Mouse (Mus musculus) lung, embryonic 14.5 days (tissue): ENCODE results near the gene Mettl9. TPM values are rescaled to one million over a fixed set of nuclear protein-coding genes. Genes with fewer than 3 reads are reported as not detected.

Source experiments
- ATAC-seq: fragments of 200-750 bp; cut with Nextera tagmentation; 2 replicates; pipeline ENCODE4 v1.8.0; 2017; ENCODE audit warnings: mild to moderate bottlenecking, moderate TSS enrichment, moderate library complexity; ENCODE audit not compliant: insufficient read depth
- DNase-seq: peaks from one replicate; pipeline ENCODE4 v3.0.0-alpha.2; 2015
- H3K27ac ChIP-seq: fragments of 300-500 bp; sonication (generic); 2 replicates; pipeline ENCODE4 v1.5.1; 2014; ENCODE audit warnings: low read depth, mild to moderate bottlenecking, moderate library complexity
- H3K27me3 ChIP-seq: fragments of 300-500 bp; sonication (generic); 2 replicates; pipeline ENCODE4 v1.6.1; 2014; ENCODE audit warnings: low read length, control low read depth; ENCODE audit not compliant: insufficient read depth
- H3K36me3 ChIP-seq: fragments of 300-500 bp; sonication (generic); 2 replicates; pipeline ENCODE4 v1.6.1; 2014; ENCODE audit warnings: control low read depth; ENCODE audit not compliant: insufficient read depth
- H3K4me1 ChIP-seq: fragments of 300-500 bp; sonication (generic); 2 replicates; pipeline ENCODE4 v1.6.1; 2014; ENCODE audit warnings: antibody characterized with exemption, control low read depth; ENCODE audit not compliant: insufficient read depth
- H3K4me2 ChIP-seq: fragments of 300-500 bp; sonication (generic); 2 replicates; pipeline ENCODE4 v1.6.1; 2014; ENCODE audit warnings: mild to moderate bottlenecking
- H3K4me3 ChIP-seq: fragments of 300-500 bp; sonication (generic); 2 replicates; pipeline ENCODE4 v1.5.1; 2014; ENCODE audit warnings: low read depth, low read length
- H3K9ac ChIP-seq: fragments of 300-500 bp; sonication (generic); 2 replicates; pipeline ENCODE4 v1.6.1; 2014
- H3K9me3 ChIP-seq: fragments of 300-500 bp; sonication (generic); 2 replicates; pipeline ENCODE4 v1.6.1; 2016; ENCODE audit warnings: low read depth, low read length, control low read depth
- CTCF ChIP-seq: IDR thresholded peaks from 2 replicates; pipeline ENCODE4 v1.5.1; 2016; ENCODE audit warnings: antibody characterized with exemption, low read depth
- WGBS: fragments of 180-500 bp; shearing (Covaris S2); extraction: QIAGEN DNeasy Blood & Tissue Kit; methylation state at CpG from one replicate; pipeline ENCODE4 v1.1.7; 2014; 5-methylcytosine and 5-hydroxymethylcytosine counted together
- polyA plus RNA-seq: library from polyadenylated mRNA; unstranded; fragments of >200 nt; fragmentation: Nextera tagmentation; extraction: Ambion mirVana; gene quantifications from 2 replicates; pipeline ENCODE4 v1.2.1, GENCODE M21; 2014

Mettl9 gene
- polyA plus RNA-seq, 1 experiment from 2014 or later = 166 TPM

GRCm38 (mm10) chr7:121074281-121074680, 40.0 kb downstream of the Mettl9 start, which contains the start of gene Igsf6:
Igsf6 (minus strand) TSS chr7:121074572.
- no peaks in the 10 kb centered on the region for H3K27me3 ChIP-seq
- TF ChIP-seq CTCF = no peak
- H3K4me3 ChIP-seq = no peak within 1 kb of the TSS
- no peak within 1 kb of the TSS for H3K9ac ChIP-seq
- ATAC-seq = no peak
- H3K36me3 ChIP-seq = peaks cover 56% of the 10 kb centered on the region
- H3K4me2 ChIP-seq = no peak within 1 kb of the TSS
- H3K9me3 ChIP-seq = no peaks in the 10 kb centered on the region
- 46% methylated on average over 11 of the region's 11 CpGs for WGBS
- DNase-seq = no peak
- H3K4me1 ChIP-seq = no peaks in the 10 kb centered on the region
- H3K27ac ChIP-seq = peak within 1 kb of the TSS; percentile 54; the same call in 1 of the 2 replicates

- peak; percentile 74 for ATAC-seq
- WGBS = 76% methylated on average over 6 of the region's 6 CpGs
These were observed 40.7 kb downstream of the Mettl9 start for GRCm38 (mm10) chr7:121074801-121075400.

GRCm38 (mm10) chr7:121075416-121075815, 41.2 kb downstream of the Mettl9 start:
- Histone ChIP-seq H3K9ac (no peak overlapping the region), H3K36me3 (peaks cover 54% of the 10 kb centered on the region), H3K4me2 (no peak overlapping the region), H3K4me3 (no peak overlapping the region), H3K4me1 (no peaks in the 10 kb centered on the region), H3K9me3 (no peaks in the 10 kb centered on the region), H3K27ac (peak overlapping the region; percentile 54; the same call in 1 of the 2 replicates), H3K27me3 (no peaks in the 10 kb centered on the region)
- ATAC-seq (no peak; the same call in 1 of the 2 replicates), DNase-seq (no peak)
- no peak for TF ChIP-seq CTCF
- 68% methylated on average over 5 of the region's 5 CpGs for WGBS

More at GRCm38 (mm10) chr7:121074801-121075400, 40.7 kb downstream of the Mettl9 start:
- Histone ChIP-seq H3K27ac (peak overlapping the region; percentile 54; the same call in 1 of the 2 replicates), H3K27me3 (no peaks in the 10 kb centered on the region), H3K4me3 (no peak overlapping the region), H3K36me3 (peaks cover 56% of the 10 kb centered on the region), H3K4me2 (no peak overlapping the region), H3K9me3 (no peaks in the 10 kb centered on the region), H3K9ac (no peak overlapping the region), H3K4me1 (no peaks in the 10 kb centered on the region)
- DNase-seq = peak; percentile 50
- no peak for TF ChIP-seq CTCF

- Histone ChIP-seq H3K4me2 (no peak overlapping the region), H3K27ac (no peak overlapping the region), H3K4me3 (no peak overlapping the region), H3K9me3 (no peaks in the 10 kb centered on the region), H3K9ac (no peak overlapping the region), H3K27me3 (no peaks in the 10 kb centered on the region), H3K4me1 (no peaks in the 10 kb centered on the region), H3K36me3 (peaks cover 37% of the 10 kb centered on the region)
- WGBS = 92% methylated on average over 6 of the region's 6 CpGs
- DNase-seq (no peak), ATAC-seq (no peak)
- TF ChIP-seq CTCF = no peak
These were observed 43.1 kb downstream of the Mettl9 start for GRCm38 (mm10) chr7:121077311-121077710.

- Histone ChIP-seq H3K4me1 (no peaks in the 10 kb centered on the region), H3K9ac (no peak overlapping the region), H3K9me3 (no peaks in the 10 kb centered on the region), H3K4me2 (no peak overlapping the region), H3K4me3 (no peak overlapping the region), H3K27ac (no peak overlapping the region), H3K36me3 (peaks cover 36% of the 10 kb centered on the region), H3K27me3 (no peaks in the 10 kb centered on the region)
- WGBS = 40% methylated on average over 5 of the region's 5 CpGs
- DNase-seq (peak; percentile 85), ATAC-seq (peak; percentile 60; the same call in 1 of the 2 replicates)
- TF ChIP-seq CTCF = peak; percentile 75
These were observed 43.6 kb downstream of the Mettl9 start for GRCm38 (mm10) chr7:121077829-121078228.

GRCm38 (mm10) chr7:121081350-121081749, 47.1 kb downstream of the Mettl9 start, which contains the start of gene Otoa:
Otoa (plus strand) TSS chr7:121081650.
- Histone ChIP-seq H3K27me3 (no peaks in the 10 kb centered on the region), H3K4me2 (no peak within 1 kb of the TSS), H3K36me3 (peaks cover 23% of the 10 kb centered on the region), H3K4me1 (no peaks in the 10 kb centered on the region), H3K27ac (no peak within 1 kb of the TSS), H3K9ac (no peak within 1 kb of the TSS), H3K9me3 (no peaks in the 10 kb centered on the region), H3K4me3 (no peak within 1 kb of the TSS)
- no peak for TF ChIP-seq CTCF
- ATAC-seq = no peak
- DNase-seq = no peak
- 83% methylated on average over 4 of the region's 4 CpGs for WGBS

- H3K4me1 ChIP-seq = no peaks in the 10 kb centered on the region
- no peak for TF ChIP-seq CTCF
- no peak overlapping the region for H3K9ac ChIP-seq
- peaks cover 19% of the 10 kb centered on the region for H3K36me3 ChIP-seq
- H3K9me3 ChIP-seq = no peaks in the 10 kb centered on the region
- no peak overlapping the region for H3K27ac ChIP-seq
- ATAC-seq (no peak), DNase-seq (no peak)
- H3K4me3 ChIP-seq = no peak overlapping the region
- 79% methylated on average over 2 of the region's 2 CpGs for WGBS
- no peak overlapping the region for H3K4me2 ChIP-seq
- H3K27me3 ChIP-seq = no peaks in the 10 kb centered on the region
These were observed 47.6 kb downstream of the Mettl9 start for GRCm38 (mm10) chr7:121081816-121082215.
